Mouse (Mus musculus) limb, embryonic 11.5 days (tissue): ENCODE results near the gene Rftn1. TPM values are rescaled to one million over a fixed set of nuclear protein-coding genes. Genes with fewer than 3 reads are reported as not detected.

Experiments used
- ATAC-seq: fragments of 200-750 bp; cut with Nextera tagmentation; 2 replicates; pipeline ENCODE4 v1.8.0; 2017; ENCODE audit warnings: low read depth; ENCODE audit not compliant: insufficient number of reproducible peaks, low FRiP score, low TSS enrichment
- DNase-seq: peaks from one replicate; pipeline ENCODE4 v3.0.0-alpha.2; 2015; ENCODE audit warnings: low spot score
- H3K27ac ChIP-seq: fragments of 300-500 bp; sonication (generic); replicated peaks from 2 replicates; pipeline ENCODE4 v1.5.1; 2014; ENCODE audit warnings: low read depth, mild to moderate bottlenecking, low read length
- H3K27me3 ChIP-seq: fragments of 300-500 bp; sonication (generic); 2 replicates; pipeline ENCODE4 v1.6.1; 2014; ENCODE audit warnings: mild to moderate bottlenecking, low read length, mixed read lengths; ENCODE audit not compliant: control insufficient read depth, insufficient read depth
- H3K36me3 ChIP-seq: fragments of 300-500 bp; sonication (generic); 2 replicates; pipeline ENCODE4 v1.6.1; 2014; ENCODE audit warnings: mild to moderate bottlenecking, low read length, moderate library complexity, mixed read lengths; ENCODE audit not compliant: control insufficient read depth, insufficient read depth
- H3K4me1 ChIP-seq: fragments of 300-500 bp; sonication (generic); 2 replicates; pipeline ENCODE4 v1.6.1; 2014; ENCODE audit warnings: low read length, mixed read lengths; ENCODE audit not compliant: control insufficient read depth, insufficient read depth
- H3K4me2 ChIP-seq: fragments of 300-500 bp; sonication (generic); 2 replicates; pipeline ENCODE4 v1.6.1; 2014; ENCODE audit warnings: low read depth, mild to moderate bottlenecking, moderate library complexity; ENCODE audit not compliant: severe bottlenecking
- H3K4me3 ChIP-seq: fragments of 300-500 bp; sonication (generic); 2 replicates; pipeline ENCODE4 v1.5.1; 2014; ENCODE audit warnings: low read depth, low read length
- H3K9ac ChIP-seq: fragments of 300-500 bp; sonication (generic); 2 replicates; pipeline ENCODE4 v1.6.1; 2014; ENCODE audit warnings: mild to moderate bottlenecking, low read length
- H3K9me3 ChIP-seq: fragments of 300-500 bp; sonication (generic); 2 replicates; pipeline ENCODE4 v1.6.1; 2016; ENCODE audit warnings: low read length; ENCODE audit not compliant: control insufficient read depth
- WGBS: fragments of 180-500 bp; shearing (Covaris S2); extraction: QIAGEN DNeasy Blood & Tissue Kit; methylation state at CpG from one replicate; pipeline ENCODE4 v1.1.7; 2014; 5-methylcytosine and 5-hydroxymethylcytosine counted together
- polyA plus RNA-seq: library from polyadenylated mRNA; unstranded; fragments of >200 nt; fragmentation: Nextera tagmentation; extraction: Ambion mirVana; gene quantifications from 2 replicates; pipeline ENCODE4 v1.2.1, GENCODE M21; 2014

Rftn1 gene
- polyA plus RNA-seq, 1 experiment from 2014 or later, result 5.1 TPM

- no peaks in the 10 kb centered on the region for H3K9me3 ChIP-seq
- H3K4me2 ChIP-seq, result no peak overlapping the region
- H3K27ac ChIP-seq, result no peak overlapping the region
- H3K4me3 ChIP-seq, result no peak overlapping the region
- 77% methylated on average over 4 of the region's 4 CpGs for WGBS
- no peaks in the 10 kb centered on the region for H3K36me3 ChIP-seq
- 0 out of 2 replicates have a peak, but pooled peaks cover 2% of the 10 kb centered on the region for H3K27me3 ChIP-seq
- H3K9ac ChIP-seq, result no peak overlapping the region
- DNase-seq, result no peak
- no peaks in the 10 kb centered on the region; the same call in 1 of the 2 replicates for H3K4me1 ChIP-seq
- no peak for ATAC-seq
Measured at GRCm38 (mm10) chr17:50185083-50185482, 5.4 kb downstream of the Rftn1 start.

DNA sequence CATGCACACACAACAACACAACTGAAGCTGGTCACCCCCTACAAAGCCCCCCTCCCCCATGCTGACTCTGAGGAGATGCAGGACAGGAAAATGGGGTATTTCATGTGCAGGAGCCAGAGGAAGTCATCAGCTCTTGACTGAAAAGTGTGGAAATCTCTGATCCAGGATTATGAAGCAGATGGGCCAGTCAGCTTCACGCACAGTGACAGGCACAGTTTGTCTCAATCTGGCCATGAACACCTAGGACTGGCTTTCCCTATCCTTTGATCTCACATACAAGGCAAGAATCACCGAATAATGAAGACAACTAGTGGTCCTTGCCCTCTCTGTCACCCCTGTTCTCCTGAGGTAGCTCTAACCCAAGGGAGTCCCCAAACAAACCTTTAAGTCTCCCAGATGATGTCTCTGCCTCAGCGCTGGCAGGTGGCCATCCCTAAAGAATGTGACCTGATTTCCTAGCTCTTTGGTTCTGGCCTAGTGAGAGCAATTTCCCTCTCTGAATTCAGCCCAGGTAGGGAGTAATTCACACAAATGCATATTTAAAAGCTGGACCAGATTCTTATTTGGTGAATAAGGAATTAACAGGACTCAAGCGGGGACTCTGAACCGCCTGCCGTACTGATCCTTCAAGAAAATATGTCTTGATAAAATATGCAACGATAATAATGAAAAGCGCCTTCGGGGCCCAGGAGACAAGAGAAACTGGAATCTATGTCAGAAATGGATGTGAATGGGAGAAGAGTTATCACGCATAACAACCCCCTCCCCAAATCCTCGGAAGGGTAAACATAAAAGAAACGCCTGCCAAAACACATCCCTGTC is 6.0 kb downstream of the Rftn1 start:
- H3K4me3 ChIP-seq, result no peak overlapping the region
- no peaks in the 10 kb centered on the region for H3K27me3 ChIP-seq
- no peaks in the 10 kb centered on the region for H3K4me1 ChIP-seq
- no peak for ATAC-seq
- no peak overlapping the region for H3K9ac ChIP-seq
- DNase-seq, result no peak
- H3K4me2 ChIP-seq, result no peak overlapping the region
- WGBS, result 84% methylated on average over 12 of the region's 12 CpGs
- H3K9me3 ChIP-seq, result no peaks in the 10 kb centered on the region
- no peaks in the 10 kb centered on the region for H3K36me3 ChIP-seq
- no peak overlapping the region for H3K27ac ChIP-seq

GRCm38 (mm10) chr17:50183300-50183699 is 7.2 kb downstream of the Rftn1 start:
- Histone ChIP-seq H3K9ac (no peak overlapping the region), H3K4me3 (no peak overlapping the region), H3K4me2 (no peak overlapping the region), H3K4me1 (no peaks in the 10 kb centered on the region), H3K27me3 (no peaks in the 10 kb centered on the region), H3K27ac (no peak overlapping the region), H3K36me3 (no peaks in the 10 kb centered on the region), H3K9me3 (no peaks in the 10 kb centered on the region)
- no peak for DNase-seq
- no peak for ATAC-seq
- 89% methylated on average over 4 of the region's 4 CpGs for WGBS

DNA sequence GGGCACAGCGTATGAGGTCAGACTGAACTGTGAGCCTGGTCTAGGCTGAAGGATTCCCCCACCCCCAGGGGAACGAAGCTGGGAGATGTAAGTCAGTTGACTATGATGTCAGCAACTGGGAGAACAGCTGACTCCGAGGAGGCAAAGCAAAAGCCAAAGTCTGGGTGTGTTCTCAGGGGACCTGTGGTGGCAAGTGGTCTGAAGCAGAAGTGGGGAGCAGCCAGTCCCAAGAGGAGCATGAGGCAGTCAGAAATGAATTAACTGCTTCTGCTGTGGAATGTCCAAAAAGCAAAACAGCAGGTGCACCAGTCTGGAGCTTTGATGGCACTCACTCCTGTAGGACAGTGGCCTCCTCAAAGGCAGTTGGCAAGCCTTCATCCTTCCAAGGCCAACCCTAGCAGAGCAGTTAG is 7.9 kb downstream of the Rftn1 start:
- WGBS, result 86% methylated on average over 3 of the region's 3 CpGs
- no peaks in the 10 kb centered on the region for H3K36me3 ChIP-seq
- no peak for ATAC-seq

DNA sequence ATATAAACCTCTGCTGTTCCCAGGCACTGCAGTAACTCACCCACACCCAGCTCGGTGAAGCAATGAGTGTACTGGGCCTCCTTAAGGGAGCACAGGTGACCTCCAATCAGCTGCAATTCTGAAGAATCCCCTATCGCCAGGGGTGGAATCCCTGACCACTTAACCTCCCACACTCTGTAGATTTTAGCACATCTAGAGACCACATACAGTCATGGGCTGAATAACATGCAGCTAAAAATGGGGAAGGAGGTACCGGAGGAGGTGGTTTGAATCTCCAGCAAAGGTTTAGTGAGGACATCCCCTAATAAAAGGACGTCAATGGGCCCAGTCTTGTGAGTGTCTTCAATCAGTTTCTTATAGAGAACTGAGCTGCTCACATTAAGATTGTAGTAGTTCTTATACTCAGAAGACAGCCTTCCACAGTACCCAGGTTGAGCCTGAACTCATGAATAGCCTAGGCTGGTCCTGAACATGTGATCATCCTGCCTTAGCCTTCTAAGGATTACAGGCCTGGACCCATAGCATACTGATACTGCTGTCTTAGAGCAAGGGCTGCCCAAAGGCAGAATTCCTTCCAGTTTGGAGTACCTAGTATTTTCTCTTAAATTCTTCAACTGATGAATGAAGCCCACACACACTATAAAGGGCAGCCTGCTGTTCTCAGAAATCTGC is 9.4 kb downstream of the Rftn1 start:
- Histone ChIP-seq H3K27me3 (no peaks in the 10 kb centered on the region), H3K36me3 (no peaks in the 10 kb centered on the region), H3K9ac (no peak overlapping the region), H3K27ac (no peak overlapping the region), H3K4me3 (no peak overlapping the region), H3K4me2 (no peak overlapping the region), H3K4me1 (no peaks in the 10 kb centered on the region), H3K9me3 (no peaks in the 10 kb centered on the region)
- WGBS, result 81% methylated on average over 4 of the region's 4 CpGs
- DNase-seq (no peak), ATAC-seq (no peak)

More for the DNA sequence above, 7.9 kb downstream of the Rftn1 start:
- H3K4me2 ChIP-seq, result no peak overlapping the region
- no peak overlapping the region for H3K4me3 ChIP-seq
- DNase-seq, result no peak
- H3K27ac ChIP-seq, result no peak overlapping the region
- no peaks in the 10 kb centered on the region for H3K9me3 ChIP-seq
- H3K4me1 ChIP-seq, result no peaks in the 10 kb centered on the region
- H3K27me3 ChIP-seq, result no peaks in the 10 kb centered on the region
- H3K9ac ChIP-seq, result no peak overlapping the region

DNA sequence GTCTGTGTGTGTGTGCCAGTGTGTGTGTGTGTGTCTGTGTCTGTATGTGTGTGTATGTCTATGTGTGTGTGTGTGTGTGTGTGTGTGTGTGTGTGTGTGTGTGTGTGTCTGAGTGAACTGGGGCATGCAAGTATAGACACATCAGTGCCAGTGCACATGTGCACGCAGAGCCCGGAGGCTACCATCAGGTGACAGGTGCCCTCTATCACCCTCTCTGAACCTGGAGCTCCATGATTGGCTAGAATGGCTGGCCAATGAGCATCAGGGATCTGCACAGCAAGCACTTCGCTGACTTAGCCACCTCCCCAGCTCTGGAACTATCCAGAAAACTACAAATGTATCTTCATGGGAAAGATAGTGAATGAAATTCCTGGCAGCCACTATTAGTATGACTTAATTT is 16.7 kb downstream of the Rftn1 start:
- H3K9me3 ChIP-seq, result no peaks in the 10 kb centered on the region
- 90% methylated on average over 3 of the region's 3 CpGs for WGBS
- H3K36me3 ChIP-seq, result no peaks in the 10 kb centered on the region

DNA sequence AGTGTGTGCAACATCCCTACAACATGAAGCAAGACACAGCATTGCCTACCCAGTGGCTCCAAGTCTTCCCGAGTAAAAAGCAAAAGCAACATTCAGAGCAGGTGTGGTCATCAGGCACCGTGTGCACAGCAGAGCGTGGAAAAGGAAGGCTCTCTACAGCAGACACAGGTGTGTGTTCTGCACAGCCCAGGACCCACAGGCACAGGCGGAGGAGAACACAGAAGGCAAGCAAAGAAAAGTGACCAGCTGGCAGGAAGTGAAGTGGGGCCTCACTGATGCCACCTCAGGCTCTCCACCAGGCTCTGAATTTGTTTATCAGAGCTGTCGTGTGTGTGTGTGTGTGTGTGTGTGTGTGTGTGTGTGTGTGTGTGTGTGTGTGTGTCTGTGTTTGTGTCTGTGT is 17.1 kb downstream of the Rftn1 start:
- ATAC-seq, result no peak
- WGBS, result 92% methylated on average over 5 of the region's 5 CpGs

More for the DNA sequence above, 16.7 kb downstream of the Rftn1 start:
- Histone ChIP-seq H3K4me2 (no peak overlapping the region), H3K9ac (no peak overlapping the region), H3K4me1 (peaks cover 3% of the 10 kb centered on the region; the same call in 1 of the 2 replicates), H3K27me3 (no peaks in the 10 kb centered on the region), H3K27ac (no peak overlapping the region), H3K4me3 (no peak overlapping the region)
- DNase-seq (no peak), ATAC-seq (no peak)

GRCm38 (mm10) chr17:50172795-50173194 is 17.7 kb downstream of the Rftn1 start:
- Histone ChIP-seq H3K4me3 (no peak overlapping the region), H3K27ac (no peak overlapping the region), H3K4me2 (no peak overlapping the region), H3K9ac (no peak overlapping the region), H3K4me1 (peaks cover 3% of the 10 kb centered on the region; the same call in 1 of the 2 replicates), H3K36me3 (no peaks in the 10 kb centered on the region), H3K9me3 (no peaks in the 10 kb centered on the region), H3K27me3 (no peaks in the 10 kb centered on the region)
- no peak for DNase-seq
- ATAC-seq, result no peak
- WGBS, result 97% methylated on average over 6 of the region's 6 CpGs

More for the DNA sequence above, 17.1 kb downstream of the Rftn1 start:
- Histone ChIP-seq H3K4me3 (no peak overlapping the region), H3K27me3 (no peaks in the 10 kb centered on the region), H3K27ac (no peak overlapping the region), H3K9me3 (no peaks in the 10 kb centered on the region), H3K4me2 (no peak overlapping the region), H3K4me1 (peaks cover 3% of the 10 kb centered on the region; the same call in 1 of the 2 replicates), H3K9ac (no peak overlapping the region), H3K36me3 (no peaks in the 10 kb centered on the region)
- DNase-seq, result no peak
